Mouse (Mus musculus) olfactory bulb, adult 2 months (tissue): Measurements from ENCODE around the gene Dync1i1.

Source experiments
- CTCF ChIP-seq: fragments of 200-500 bp; IDR thresholded peaks from 2 replicates; pipeline ENCODE4 v1.5.1; 2012; ENCODE audit warnings: low read depth, mild to moderate bottlenecking, low read length, moderate library complexity; ENCODE audit not compliant: insufficient read depth
- POLR2A ChIP-seq: fragments of 200-500 bp; IDR thresholded peaks from 2 replicates; pipeline ENCODE4 v1.6.1; 2012; ENCODE audit warnings: mild to moderate bottlenecking, low read depth, low read length, moderate library complexity; ENCODE audit not compliant: insufficient read depth

DNA sequence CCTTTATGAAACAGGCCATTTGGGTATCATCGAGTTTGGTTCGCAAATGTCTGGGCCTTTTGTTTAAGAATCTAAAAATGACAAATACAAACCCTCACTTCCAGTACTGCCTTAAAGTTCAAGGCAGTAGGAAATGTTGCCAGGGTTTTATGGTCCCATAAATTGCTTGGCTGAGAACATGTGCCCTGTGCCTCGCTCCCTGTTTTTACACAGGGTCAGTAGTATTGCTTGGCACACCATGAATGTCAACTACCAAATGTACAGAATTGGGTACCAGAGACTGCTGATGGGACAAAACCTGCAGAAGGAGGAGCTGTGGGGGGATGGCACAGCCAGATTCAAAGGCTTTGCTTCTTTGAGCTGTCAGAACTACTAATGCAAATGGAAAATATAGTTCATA lies 100.0 kb downstream of the Dync1i1 start:
- TF ChIP-seq CTCF (no peak), POLR2A (no peak)
